Mouse (Mus musculus) myocyte (in vitro differentiated cells): ENCODE results near the gene Sec16b.

Experiments used
- CEBPB ChIP-seq: IDR thresholded peaks from 2 replicates; pipeline ENCODE4 v1.6.1; 2011; ENCODE audit warnings: mild to moderate bottlenecking, moderate library complexity; ENCODE audit not compliant: poor library complexity, insufficient read depth, severe bottlenecking
- MAX ChIP-seq: IDR thresholded peaks from one replicate; pipeline ENCODE4 v1.6.1; 2011; ENCODE audit warnings: low read depth, mild to moderate bottlenecking, control low read depth
- POLR2A ChIP-seq: IDR thresholded peaks from one replicate; pipeline ENCODE4 v1.6.1; 2011; ENCODE audit warnings: low read depth, mild to moderate bottlenecking, control low read depth, moderate library complexity; ENCODE audit not compliant: insufficient read length
- POLR2AphosphoS2 ChIP-seq: IDR thresholded peaks from one replicate; pipeline ENCODE4 v1.6.1; 2011; ENCODE audit warnings: low read depth, control low read depth; ENCODE audit not compliant: insufficient read length
- SRF ChIP-seq: IDR thresholded peaks from one replicate; pipeline ENCODE4 v1.6.1; 2011; ENCODE audit warnings: low read depth; ENCODE audit not compliant: control insufficient read depth, insufficient read length
- TCF12 ChIP-seq: IDR thresholded peaks from one replicate; pipeline ENCODE4 v1.6.1; 2011; ENCODE audit warnings: mild to moderate bottlenecking, control low read depth; ENCODE audit not compliant: poor library complexity, insufficient read depth, severe bottlenecking
- USF1 ChIP-seq: IDR thresholded peaks from one replicate; pipeline ENCODE4 v1.6.1; 2011; ENCODE audit warnings: low read depth, mild to moderate bottlenecking, control low read depth, moderate library complexity

DNA sequence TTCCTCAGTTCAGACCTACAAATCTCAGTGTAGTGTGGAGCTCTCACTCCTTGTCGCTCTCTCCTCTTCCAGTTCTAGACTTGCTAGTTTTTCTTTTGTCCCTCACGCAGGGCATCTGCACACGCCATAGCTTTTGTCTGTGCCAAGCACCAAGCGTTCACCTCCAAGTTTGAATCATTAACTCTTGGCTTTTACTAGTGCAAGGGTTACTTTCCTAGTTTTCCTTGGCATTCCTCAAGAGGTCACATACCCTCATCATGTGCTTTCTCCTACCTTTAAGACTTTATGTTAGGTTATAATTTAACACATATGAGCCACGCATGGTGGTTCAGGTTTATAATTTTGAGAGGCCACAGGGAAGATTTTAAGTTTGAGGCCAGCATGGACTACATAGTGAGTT lies 45.3 kb upstream of the Sec16b start:
- TF ChIP-seq POLR2A: no peak
- no peak for TF ChIP-seq MAX
- no peak for TF ChIP-seq CEBPB
- no peak for TF ChIP-seq TCF12
- TF ChIP-seq USF1: no peak
- TF ChIP-seq POLR2AphosphoS2: no peak
- TF ChIP-seq SRF: no peak
